Mouse (Mus musculus): ENCODE measurements around the gene Noto. TPM values are rescaled to one million over a fixed set of nuclear protein-coding genes. Genes with fewer than 3 reads are reported as not detected.
A peak's percentile ranks its signal among the peaks of the same experiment; 100 is the strongest.

Gene Noto
- polyA plus RNA-seq, 1 experiment from 2014 or later = not detected

- Histone ChIP-seq H3K27me3 (ENCODE audit: control insufficient read depth, insufficient read depth, low read depth, low read length) (no peaks in the 10 kb centered on the region), H3K36me3 (ENCODE audit: control insufficient read depth, insufficient read depth, low read length) (no peaks in the 10 kb centered on the region), H3K9ac (ENCODE audit: low read depth, low read length) (peak overlapping the region; percentile 86), H3K4me1 (ENCODE audit: control insufficient read depth, insufficient read depth, low read length) (peaks cover 45% of the 10 kb centered on the region), H3K9me3 (replicated peaks; ENCODE audit: control insufficient read depth, low read length, poor library complexity, severe bottlenecking) (no peaks in the 10 kb centered on the region), H3K27ac (ENCODE audit: low read length) (peak overlapping the region; percentile 92), H3K4me2 (ENCODE audit: low read length) (peak overlapping the region; percentile 79), H3K4me3 (ENCODE audit: low read depth, low read length) (peak overlapping the region; percentile 61)
- ATAC-seq = no peak
- 14% methylated on average over 7 of the region's 7 CpGs for WGBS
Measured at GRCm38 (mm10) chr6:85452816-85453215, 29.1 kb downstream of the Noto start.

GRCm38 (mm10) chr6:85459621-85460020 lies 35.9 kb downstream of the Noto start:
- Histone ChIP-seq H3K4me2 (ENCODE audit: low read length) (no peak overlapping the region), H3K27ac (ENCODE audit: low read length) (no peak overlapping the region), H3K9ac (ENCODE audit: low read depth, low read length) (no peak overlapping the region), H3K36me3 (ENCODE audit: control insufficient read depth, insufficient read depth, low read length) (peaks cover 22% of the 10 kb centered on the region), H3K4me1 (ENCODE audit: control insufficient read depth, insufficient read depth, low read length) (peaks cover 20% of the 10 kb centered on the region), H3K27me3 (ENCODE audit: control insufficient read depth, insufficient read depth, low read depth, low read length) (no peaks in the 10 kb centered on the region), H3K4me3 (ENCODE audit: low read depth, low read length) (no peak overlapping the region), H3K9me3 (replicated peaks; ENCODE audit: control insufficient read depth, low read length, poor library complexity, severe bottlenecking) (no peaks in the 10 kb centered on the region)
- 91% methylated on average over 2 of the region's 2 CpGs for WGBS
- ATAC-seq = no peak

GRCm38 (mm10) chr6:85465381-85465780 lies 41.7 kb downstream of the Noto start:
- no peak for ATAC-seq
- Histone ChIP-seq H3K36me3 (ENCODE audit: control insufficient read depth, insufficient read depth, low read length) (peaks cover 57% of the 10 kb centered on the region), H3K27me3 (ENCODE audit: control insufficient read depth, insufficient read depth, low read depth, low read length) (no peaks in the 10 kb centered on the region), H3K4me3 (ENCODE audit: low read depth, low read length) (no peak overlapping the region), H3K4me1 (ENCODE audit: control insufficient read depth, insufficient read depth, low read length) (no peaks in the 10 kb centered on the region), H3K9me3 (replicated peaks; ENCODE audit: control insufficient read depth, low read length, poor library complexity, severe bottlenecking) (no peaks in the 10 kb centered on the region), H3K27ac (ENCODE audit: low read length) (no peak overlapping the region), H3K4me2 (ENCODE audit: low read length) (no peak overlapping the region), H3K9ac (ENCODE audit: low read depth, low read length) (no peak overlapping the region)

- no peak overlapping the region for H3K4me3 ChIP-seq (ENCODE audit: low read depth, low read length)
- no peak for ATAC-seq
- no peak overlapping the region for H3K27ac ChIP-seq (ENCODE audit: low read length)
- no peak overlapping the region for H3K4me2 ChIP-seq (ENCODE audit: low read length)
- 81% methylated on average over 5 of the region's 5 CpGs for WGBS
- peaks cover 48% of the 10 kb centered on the region for H3K36me3 ChIP-seq (ENCODE audit: control insufficient read depth, insufficient read depth, low read length)
- no peaks in the 10 kb centered on the region for H3K4me1 ChIP-seq (ENCODE audit: control insufficient read depth, insufficient read depth, low read length)
- H3K9ac ChIP-seq (ENCODE audit: low read depth, low read length) = no peak overlapping the region
- H3K27me3 ChIP-seq (ENCODE audit: control insufficient read depth, insufficient read depth, low read depth, low read length) = no peaks in the 10 kb centered on the region
- no peaks in the 10 kb centered on the region for H3K9me3 ChIP-seq (replicated peaks; ENCODE audit: control insufficient read depth, low read length, poor library complexity, severe bottlenecking)
Measured at GRCm38 (mm10) chr6:85469660-85470430, 46.2 kb downstream of the Noto start.

- H3K27me3 ChIP-seq (ENCODE audit: control insufficient read depth, insufficient read depth, low read depth, low read length) = no peaks in the 10 kb centered on the region
- no peak overlapping the region for H3K27ac ChIP-seq (ENCODE audit: low read length)
- H3K4me2 ChIP-seq (ENCODE audit: low read length) = no peak overlapping the region
- no peaks in the 10 kb centered on the region for H3K9me3 ChIP-seq (replicated peaks; ENCODE audit: control insufficient read depth, low read length, poor library complexity, severe bottlenecking)
- WGBS = 59% methylated on average over 8 of the region's 8 CpGs
- peaks cover 37% of the 10 kb centered on the region for H3K36me3 ChIP-seq (ENCODE audit: control insufficient read depth, insufficient read depth, low read length)
- H3K4me3 ChIP-seq (ENCODE audit: low read depth, low read length) = no peak overlapping the region
- H3K9ac ChIP-seq (ENCODE audit: low read depth, low read length) = no peak overlapping the region
- ATAC-seq = no peak
- H3K4me1 ChIP-seq (ENCODE audit: control insufficient read depth, insufficient read depth, low read length) = no peaks in the 10 kb centered on the region
Measured at GRCm38 (mm10) chr6:85471962-85472361, 48.3 kb downstream of the Noto start.

- no peak for ATAC-seq
- Histone ChIP-seq H3K27me3 (ENCODE audit: control insufficient read depth, insufficient read depth, low read depth, low read length) (no peaks in the 10 kb centered on the region), H3K27ac (ENCODE audit: low read length) (no peak overlapping the region), H3K36me3 (ENCODE audit: control insufficient read depth, insufficient read depth, low read length) (peaks cover 34% of the 10 kb centered on the region), H3K9ac (ENCODE audit: low read depth, low read length) (no peak overlapping the region), H3K9me3 (replicated peaks; ENCODE audit: control insufficient read depth, low read length, poor library complexity, severe bottlenecking) (no peaks in the 10 kb centered on the region), H3K4me1 (ENCODE audit: control insufficient read depth, insufficient read depth, low read length) (no peaks in the 10 kb centered on the region), H3K4me3 (ENCODE audit: low read depth, low read length) (no peak overlapping the region), H3K4me2 (ENCODE audit: low read length) (no peak overlapping the region)
- WGBS = 55% methylated on average over 5 of the region's 5 CpGs
Measured at GRCm38 (mm10) chr6:85472542-85472941, 48.9 kb downstream of the Noto start.

GRCm38 (mm10) chr6:85475581-85475980 lies 51.9 kb downstream of the Noto start:
- Histone ChIP-seq H3K4me2 (ENCODE audit: low read length) (no peak overlapping the region), H3K36me3 (ENCODE audit: control insufficient read depth, insufficient read depth, low read length) (peaks cover 28% of the 10 kb centered on the region), H3K9me3 (replicated peaks; ENCODE audit: control insufficient read depth, low read length, poor library complexity, severe bottlenecking) (no peaks in the 10 kb centered on the region), H3K9ac (ENCODE audit: low read depth, low read length) (no peak overlapping the region), H3K4me1 (ENCODE audit: control insufficient read depth, insufficient read depth, low read length) (no peaks in the 10 kb centered on the region), H3K4me3 (ENCODE audit: low read depth, low read length) (no peak overlapping the region), H3K27ac (ENCODE audit: low read length) (no peak overlapping the region), H3K27me3 (ENCODE audit: control insufficient read depth, insufficient read depth, low read depth, low read length) (no peaks in the 10 kb centered on the region)
- ATAC-seq = no peak
- WGBS = 91% methylated on average over 3 of the region's 3 CpGs

- Histone ChIP-seq H3K9ac (ENCODE audit: low read depth, low read length) (no peak overlapping the region), H3K27ac (ENCODE audit: low read length) (no peak overlapping the region), H3K4me1 (ENCODE audit: control insufficient read depth, insufficient read depth, low read length) (no peaks in the 10 kb centered on the region), H3K36me3 (ENCODE audit: control insufficient read depth, insufficient read depth, low read length) (peaks cover 25% of the 10 kb centered on the region; the same call in 1 of the 2 replicates), H3K27me3 (ENCODE audit: control insufficient read depth, insufficient read depth, low read depth, low read length) (no peaks in the 10 kb centered on the region), H3K4me2 (ENCODE audit: low read length) (no peak overlapping the region), H3K4me3 (ENCODE audit: low read depth, low read length) (no peak overlapping the region), H3K9me3 (replicated peaks; ENCODE audit: control insufficient read depth, low read length, poor library complexity, severe bottlenecking) (no peaks in the 10 kb centered on the region)
- WGBS = 47% methylated on average over 10 of the region's 10 CpGs
- peak; percentile 10; the same call in 1 of the 2 replicates for ATAC-seq
Measured at GRCm38 (mm10) chr6:85477366-85477917, 53.8 kb downstream of the Noto start.

- no peak overlapping the region for H3K4me2 ChIP-seq (ENCODE audit: low read length)
- no peak overlapping the region for H3K27ac ChIP-seq (ENCODE audit: low read length)
- no peaks in the 10 kb centered on the region for H3K9me3 ChIP-seq (replicated peaks; ENCODE audit: control insufficient read depth, low read length, poor library complexity, severe bottlenecking)
- no peak overlapping the region for H3K4me3 ChIP-seq (ENCODE audit: low read depth, low read length)
- no peaks in the 10 kb centered on the region for H3K27me3 ChIP-seq (ENCODE audit: control insufficient read depth, insufficient read depth, low read depth, low read length)
- WGBS = 47% methylated on average over 14 of the region's 14 CpGs
- peaks cover 18% of the 10 kb centered on the region; the same call in 1 of the 2 replicates for H3K36me3 ChIP-seq (ENCODE audit: control insufficient read depth, insufficient read depth, low read length)
- no peak for ATAC-seq
- H3K4me1 ChIP-seq (ENCODE audit: control insufficient read depth, insufficient read depth, low read length) = no peaks in the 10 kb centered on the region
- H3K9ac ChIP-seq (ENCODE audit: low read depth, low read length) = no peak overlapping the region
Measured at GRCm38 (mm10) chr6:85478416-85478815, 54.7 kb downstream of the Noto start.

Measured in midbrain, embryonic 16.5 days (tissue).